Mouse (Mus musculus) thymus, postnatal 36 days (tissue): Measurements from ENCODE around the gene Celf2.
A peak's percentile ranks its signal among the peaks of the same experiment; 100 is the strongest.

ENCODE experiments used
- DNase-seq, 2 experiments: peaks; one replicate each; pipeline ENCODE4 v3.0.0; 2022; ENCODE audit warnings: mixed read lengths in 2 of 2

The Celf2 gene

GRCm38 (mm10) chr2:6720753-6721459 lies 788.5 kb downstream of the Celf2 start:
- DNase-seq = peak; percentile 74 to 75

GRCm38 (mm10) chr2:6718864-6719263 lies 790.5 kb downstream of the Celf2 start:
- no peak for DNase-seq

GRCm38 (mm10) chr2:6717953-6718352 lies 791.4 kb downstream of the Celf2 start:
- no peak for DNase-seq

GRCm38 (mm10) chr2:6715562-6715961 lies 793.8 kb downstream of the Celf2 start:
- DNase-seq = no peak

GRCm38 (mm10) chr2:6713529-6713928 lies 795.8 kb downstream of the Celf2 start:
- DNase-seq = no peak

GRCm38 (mm10) chr2:6710687-6711430 lies 798.5 kb downstream of the Celf2 start:
- DNase-seq = peak in 1 of 2 experiments; percentile 55

GRCm38 (mm10) chr2:6707959-6708519 lies 801.3 kb downstream of the Celf2 start:
- peak in 1 of 2 experiments; percentile 45 for DNase-seq

- DNase-seq = peak; percentile 75 to 78
Observed at GRCm38 (mm10) chr2:6707276-6707675, 802.1 kb downstream of the Celf2 start.

- peak in 1 of 2 experiments; percentile 29 for DNase-seq
Observed at GRCm38 (mm10) chr2:6705929-6706739, 803.2 kb downstream of the Celf2 start.

- DNase-seq = no peak
Observed at GRCm38 (mm10) chr2:6705475-6705874, 803.9 kb downstream of the Celf2 start.

- DNase-seq = peak in 1 of 2 experiments; percentile 24
Observed at GRCm38 (mm10) chr2:6704804-6705203, 804.6 kb downstream of the Celf2 start.

- no peak for DNase-seq
Observed at GRCm38 (mm10) chr2:6704342-6704741, 805.0 kb downstream of the Celf2 start.

GRCm38 (mm10) chr2:6696326-6696725 lies 813.0 kb downstream of the Celf2 start:
- DNase-seq = no peak

GRCm38 (mm10) chr2:6695353-6695951 lies 813.9 kb downstream of the Celf2 start:
- DNase-seq = no peak

- no peak for DNase-seq
Observed at GRCm38 (mm10) chr2:6689689-6690088, 819.7 kb downstream of the Celf2 start.

GRCm38 (mm10) chr2:6678231-6678630 lies 831.1 kb downstream of the Celf2 start:
- DNase-seq = no peak

- no peak for DNase-seq
Observed at GRCm38 (mm10) chr2:6677457-6677856, 831.9 kb downstream of the Celf2 start.

GRCm38 (mm10) chr2:6674401-6674800 lies 835.0 kb downstream of the Celf2 start:
- DNase-seq = no peak

- no peak for DNase-seq
Observed at GRCm38 (mm10) chr2:6673418-6673817, 835.9 kb downstream of the Celf2 start.

- no peak for DNase-seq
Observed at GRCm38 (mm10) chr2:6667611-6668010, 841.8 kb downstream of the Celf2 start.

- DNase-seq = no peak
Observed at GRCm38 (mm10) chr2:6659834-6660233, 849.5 kb downstream of the Celf2 start.

- no peak for DNase-seq
Observed at GRCm38 (mm10) chr2:6653719-6654118, 855.6 kb downstream of the Celf2 start.

- no peak for DNase-seq
Observed at GRCm38 (mm10) chr2:6651697-6652096, 857.7 kb downstream of the Celf2 start.
